In the genomic region with DNA sequence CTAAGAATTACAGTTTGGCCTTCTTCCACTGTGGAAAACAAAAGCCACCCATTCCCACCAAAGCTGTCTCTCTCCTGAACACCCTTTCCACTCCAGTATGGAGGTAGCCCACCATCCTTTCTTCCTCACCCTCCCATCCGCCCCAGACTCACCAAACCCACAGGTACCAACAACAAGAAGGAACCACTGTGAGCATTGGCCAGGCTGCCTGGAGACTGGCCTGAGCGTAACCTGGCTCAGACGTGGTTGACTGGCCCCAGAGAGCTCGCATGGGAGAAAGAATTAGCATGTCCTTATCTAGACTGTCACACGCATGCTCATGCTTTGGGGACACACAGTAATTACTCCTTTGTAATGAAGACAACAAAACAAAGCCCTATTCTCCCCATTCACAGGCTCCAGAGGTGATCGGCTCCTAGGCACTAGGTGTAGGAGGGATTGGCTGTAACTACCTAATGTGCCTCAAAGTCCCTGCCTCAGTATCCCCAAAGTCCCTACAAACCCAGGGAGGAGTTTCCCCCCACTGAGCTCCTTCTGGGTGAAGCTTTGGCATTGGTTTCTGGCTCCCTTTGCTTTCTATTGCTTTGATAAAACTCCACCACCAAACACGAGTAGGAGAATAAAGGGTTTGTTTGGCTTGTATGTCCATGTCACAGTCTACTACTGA, we compare ENCODE assay signal across 8 mouse cellular contexts. TPM values are rescaled to one million over a fixed set of nuclear protein-coding genes. Genes with fewer than 3 reads are reported as not detected.
DNase-seq lines count a peak whose midpoint lies in the region; ATAC-seq and TF ChIP-seq lines count a peak whose summit lies in the region.
"Had no signal": no experiment of that assay in that cellular context is flagged by ENCODE, and none has a peak within 500 bp of the region (broad histone marks: within the 10 kb centered on the region; RNA-seq: fewer than 3 reads in every experiment).

No protein-coding gene starts in this region.

- H3K27me3 ChIP-seq in liver, embryonic 12.5 days (replicated peaks), result no peaks in the 10 kb centered on the region
- H3K27me3 ChIP-seq in liver, postnatal 0 days (ENCODE audit: insufficient read depth, low read length), result no peaks in the 10 kb centered on the region
- no peaks in the 10 kb centered on the region for H3K27me3 ChIP-seq in forebrain, embryonic 12.5 days
- no peaks in the 10 kb centered on the region for H3K27me3 ChIP-seq in intestine, postnatal 0 days (replicated peaks; ENCODE audit: control insufficient read depth, insufficient read depth, low read length)
- H3K27me3 ChIP-seq in stomach, embryonic 14.5 days (ENCODE audit: control insufficient read depth, insufficient read depth, low read length), result no peaks in the 10 kb centered on the region
- H3K27me3 ChIP-seq: liver, embryonic 13.5 days had no signal

- WGBS in liver, embryonic 12.5 days (ENCODE audit: insufficient replicate concordance), result 56% methylated on average over 7 of the region's 7 CpGs
- WGBS in liver, postnatal 0 days (ENCODE audit: insufficient replicate concordance), result 72% methylated on average over 7 of the region's 7 CpGs
- 29% methylated on average over 7 of the region's 7 CpGs for WGBS in forebrain, embryonic 12.5 days
- WGBS in intestine, postnatal 0 days, result 73% methylated on average over 7 of the region's 7 CpGs
- WGBS in stomach, embryonic 14.5 days, result 79% methylated on average over 7 of the region's 7 CpGs

- H3K9ac ChIP-seq in liver, embryonic 12.5 days, result no peak overlapping the region
- H3K9ac ChIP-seq in liver, postnatal 0 days (replicated peaks), result no peak overlapping the region
- no peak overlapping the region for H3K9ac ChIP-seq in forebrain, embryonic 12.5 days
- H3K9ac ChIP-seq in intestine, postnatal 0 days (ENCODE audit: low read depth, low read length), result no peak overlapping the region
- no peak overlapping the region for H3K9ac ChIP-seq in stomach, embryonic 14.5 days (replicated peaks; ENCODE audit: low read depth, low read length)
- H3K9ac ChIP-seq: liver, embryonic 13.5 days had no signal

- 0 out of 2 replicates have a peak overlapping the region, but pooled peaks have one; percentile 50 for H3K27ac ChIP-seq in liver, embryonic 12.5 days
- H3K27ac ChIP-seq in liver, postnatal 0 days (ENCODE audit: low read depth), result no peak overlapping the region
- peak overlapping the region; percentile 87 for H3K27ac ChIP-seq in forebrain, embryonic 12.5 days
- peak overlapping the region; percentile 70 for H3K27ac ChIP-seq in intestine, postnatal 0 days (ENCODE audit: low read depth, low read length)
- H3K27ac ChIP-seq in stomach, embryonic 14.5 days (ENCODE audit: low read length), result peak overlapping the region; percentile 93

- no peak for DNase-seq in liver, postnatal 0 days
- DNase-seq in frontal cortex, postnatal 10 days (ENCODE audit: low spot score in 2 of 2), result no peak
- DNase-seq in cerebellum, adult 11-12 months, result no peak
- DNase-seq: liver, embryonic 13.5 days had no signal

- H3K9me3 ChIP-seq in liver, embryonic 12.5 days (replicated peaks), result no peaks in the 10 kb centered on the region
- H3K9me3 ChIP-seq in liver, postnatal 0 days (ENCODE audit: low read length), result no peaks in the 10 kb centered on the region
- no peaks in the 10 kb centered on the region for H3K9me3 ChIP-seq in forebrain, embryonic 12.5 days
- no peaks in the 10 kb centered on the region for H3K9me3 ChIP-seq in intestine, postnatal 0 days (ENCODE audit: control insufficient read depth)
- H3K9me3 ChIP-seq in stomach, embryonic 14.5 days (ENCODE audit: control insufficient read depth, low read depth, low read length), result no peaks in the 10 kb centered on the region
- H3K9me3 ChIP-seq: liver, embryonic 13.5 days had no signal

- no peak for TF ChIP-seq EP300 in liver, postnatal 0 days (IDR thresholded peaks at IDR 0.05; ENCODE audit: low read depth)

- peaks cover 30% of the 10 kb centered on the region for H3K4me1 ChIP-seq in liver, embryonic 12.5 days
- H3K4me1 ChIP-seq in liver, postnatal 0 days (ENCODE audit: insufficient read depth), result no peaks in the 10 kb centered on the region
- peaks cover 30% of the 10 kb centered on the region for H3K4me1 ChIP-seq in forebrain, embryonic 12.5 days
- H3K4me1 ChIP-seq in intestine, postnatal 0 days (replicated peaks; ENCODE audit: control insufficient read depth, insufficient read depth, low read length), result peaks cover 7% of the 10 kb centered on the region
- H3K4me1 ChIP-seq in stomach, embryonic 14.5 days (ENCODE audit: control insufficient read depth, insufficient read depth, low read length), result peaks cover 10% of the 10 kb centered on the region; the same call in 1 of the 2 replicates

- no peak for TF ChIP-seq CTCF in liver, postnatal 0 days (IDR thresholded peaks at IDR 0.05; ENCODE audit: low read depth)
- no peak for TF ChIP-seq CTCF in intestine, postnatal 0 days (IDR thresholded peaks at IDR 0.05; ENCODE audit: low read depth)

- no peak overlapping the region for H3K4me3 ChIP-seq in liver, embryonic 12.5 days
- no peak overlapping the region for H3K4me3 ChIP-seq in liver, postnatal 0 days (ENCODE audit: low read depth, low read length)
- H3K4me3 ChIP-seq in forebrain, embryonic 12.5 days (replicated peaks), result no peak overlapping the region
- H3K4me3 ChIP-seq in intestine, postnatal 0 days (ENCODE audit: low read depth, low read length), result no peak overlapping the region
- no peak overlapping the region for H3K4me3 ChIP-seq in stomach, embryonic 14.5 days (ENCODE audit: low read depth, low read length)
- H3K4me3 ChIP-seq: liver, embryonic 13.5 days had no signal

- H3K36me3 ChIP-seq in liver, embryonic 12.5 days, result peaks cover 14% of the 10 kb centered on the region
- H3K36me3 ChIP-seq in liver, postnatal 0 days (replicated peaks; ENCODE audit: insufficient read depth, low read length), result no peaks in the 10 kb centered on the region
- H3K36me3 ChIP-seq in forebrain, embryonic 12.5 days (replicated peaks), result peaks cover 56% of the 10 kb centered on the region
- peaks cover 9% of the 10 kb centered on the region for H3K36me3 ChIP-seq in intestine, postnatal 0 days (ENCODE audit: control insufficient read depth, insufficient read depth)
- H3K36me3 ChIP-seq in stomach, embryonic 14.5 days (ENCODE audit: control insufficient read depth, insufficient read depth, low read length), result peaks cover 32% of the 10 kb centered on the region
- H3K36me3 ChIP-seq: liver, embryonic 13.5 days had no signal

- no peak overlapping the region for H3K4me2 ChIP-seq in liver, embryonic 12.5 days
- no peak overlapping the region for H3K4me2 ChIP-seq in liver, postnatal 0 days (ENCODE audit: low read depth, low read length)
- 0 out of 2 replicates have a peak overlapping the region, but pooled peaks have one; percentile 19 for H3K4me2 ChIP-seq in forebrain, embryonic 12.5 days
- H3K4me2 ChIP-seq in intestine, postnatal 0 days (replicated peaks; ENCODE audit: low read depth), result no peak overlapping the region
- H3K4me2 ChIP-seq in stomach, embryonic 14.5 days (replicated peaks; ENCODE audit: low read depth, low read length), result no peak overlapping the region
- H3K4me2 ChIP-seq: liver, embryonic 13.5 days had no signal

- ATAC-seq in liver, embryonic 12.5 days, result no peak
- no peak for ATAC-seq in liver, postnatal 0 days
- peak; percentile 48 for ATAC-seq in forebrain, embryonic 12.5 days (ENCODE audit: low FRiP score)
- no peak for ATAC-seq in intestine, postnatal 0 days
- no peak for ATAC-seq in stomach, embryonic 14.5 days (ENCODE audit: insufficient number of reproducible peaks, insufficient read depth, low FRiP score, low read depth)

RNA-seq across cellular contexts. Expression of a gene that starts 36.6 kb away (rescaled TPM):
- 2.6 and 3.1 TPM in 2 replicates for polyA plus RNA-seq in liver, embryonic 12.5 days (2016; fragmentation: Nextera tagmentation; extraction: Ambion mirVana)
- polyA plus RNA-seq in liver, postnatal 0 days (2015; fragmentation: Nextera tagmentation; extraction: Ambion mirVana), result 0.49 and 0.79 TPM in 2 replicates
- 25.2 and 26.0 TPM in 2 replicates for polyA plus RNA-seq in forebrain, embryonic 12.5 days (2016; fragmentation: Nextera tagmentation; extraction: Ambion mirVana)
- 3.2 TPM in 2 replicates for polyA plus RNA-seq in intestine, postnatal 0 days (2015; fragmentation: Nextera tagmentation; extraction: Ambion mirVana)
- 31.7 and 34.6 TPM in 2 replicates for polyA plus RNA-seq in stomach, embryonic 14.5 days (2014; fragmentation: Nextera tagmentation; extraction: Ambion mirVana)
